Mouse (Mus musculus): ENCODE data around the gene Gmds. TPM values are rescaled to one million over a fixed set of nuclear protein-coding genes. Genes with fewer than 3 reads are reported as not detected.

Gene Gmds
- total and polyA plus RNA-seq, 2 experiments from 2014 or later: 13.7 to 31.9 TPM

DNA sequence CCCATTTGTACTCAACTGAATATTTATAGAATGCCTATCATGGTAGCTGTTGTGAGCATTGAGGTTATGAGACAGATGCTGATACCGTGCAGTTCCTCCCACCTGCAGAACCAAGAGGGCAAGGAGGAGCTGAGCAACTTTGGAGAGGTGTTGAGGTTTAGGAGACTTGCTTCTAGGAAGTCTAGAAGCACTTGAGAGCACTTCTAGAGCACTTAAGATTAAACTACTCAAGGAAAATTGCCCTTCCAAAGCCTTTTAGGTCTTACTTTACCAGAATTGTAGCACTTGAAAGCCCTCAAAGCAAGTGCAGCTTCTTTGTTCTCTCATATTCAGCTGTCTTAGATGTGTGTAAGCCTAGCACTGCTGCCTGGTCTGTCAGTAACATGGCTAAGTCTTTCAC, 409.2 kb downstream of the Gmds start:
- Histone ChIP-seq H3K4me2 (ENCODE audit: low read depth, low read length) (no peak overlapping the region), H3K4me1 (ENCODE audit: insufficient read depth, low read length) (no peaks in the 10 kb centered on the region), H3K27ac (no peak overlapping the region), H3K9ac (replicated peaks; ENCODE audit: low read length) (no peak overlapping the region), H3K27me3 (ENCODE audit: insufficient read depth, low read length) (no peaks in the 10 kb centered on the region), H3K4me3 (ENCODE audit: low read length) (no peak overlapping the region), H3K9me3 (ENCODE audit: low read length) (no peaks in the 10 kb centered on the region), H3K36me3 (ENCODE audit: insufficient read depth, low read length) (no peaks in the 10 kb centered on the region)
- no peak for DNase-seq (ENCODE audit: low spot score)
- TF ChIP-seq CTCF (IDR thresholded peaks at IDR 0.05; ENCODE audit: low read depth): no peak
- WGBS: 93% methylated on average over 1 of the region's 1 CpGs
- no peak for ATAC-seq

DNA sequence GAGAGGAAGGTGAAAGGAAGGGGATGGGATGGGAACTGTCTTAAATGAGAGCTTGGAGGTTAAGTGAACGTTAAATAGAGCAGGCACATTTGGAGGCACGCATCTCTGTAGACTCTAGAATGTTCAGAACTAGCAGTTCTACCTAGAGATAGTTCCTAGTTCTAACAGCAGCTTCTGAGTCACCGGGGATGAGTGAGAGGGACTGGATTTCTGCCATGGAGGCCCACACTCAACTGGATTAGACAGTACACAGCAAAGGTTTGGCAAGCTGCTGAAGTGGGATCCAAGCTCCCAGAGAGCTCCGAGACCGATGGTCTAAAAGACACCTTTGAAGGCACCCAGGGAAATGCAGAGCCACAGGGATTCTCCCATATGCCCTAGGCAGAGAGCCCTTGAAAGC, 411.9 kb downstream of the Gmds start:
- H3K27me3 ChIP-seq (ENCODE audit: insufficient read depth, low read length): no peaks in the 10 kb centered on the region
- no peaks in the 10 kb centered on the region for H3K36me3 ChIP-seq (ENCODE audit: insufficient read depth, low read length)
- H3K4me1 ChIP-seq (ENCODE audit: insufficient read depth, low read length): no peaks in the 10 kb centered on the region
- TF ChIP-seq CTCF (IDR thresholded peaks at IDR 0.05; ENCODE audit: low read depth): no peak
- WGBS: 73% methylated on average over 5 of the region's 5 CpGs
- DNase-seq (ENCODE audit: low spot score): no peak
- no peak overlapping the region for H3K9ac ChIP-seq (replicated peaks; ENCODE audit: low read length)
- H3K4me3 ChIP-seq (ENCODE audit: low read length): no peak overlapping the region
- no peaks in the 10 kb centered on the region for H3K9me3 ChIP-seq (ENCODE audit: low read length)
- ATAC-seq: no peak
- no peak overlapping the region for H3K27ac ChIP-seq
- H3K4me2 ChIP-seq (ENCODE audit: low read depth, low read length): no peak overlapping the region

DNA sequence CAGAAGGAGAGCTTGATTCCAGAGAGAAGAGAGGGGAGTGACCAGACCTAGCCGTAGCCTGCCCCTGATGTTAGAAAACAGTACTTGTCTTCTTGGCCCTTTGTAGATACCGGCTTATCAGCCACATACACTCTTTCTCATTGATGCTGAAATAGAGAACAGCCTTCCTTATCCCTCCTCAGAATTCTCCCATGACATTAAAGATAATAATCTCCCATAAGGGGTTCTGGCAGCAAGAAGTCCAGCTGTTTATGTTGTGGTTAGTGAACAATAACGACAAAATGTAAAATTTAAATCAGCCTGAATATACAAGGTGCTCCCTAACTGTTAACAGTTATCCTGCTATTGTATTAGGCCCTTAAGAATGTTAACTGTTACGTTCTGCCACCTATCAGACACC, 414.0 kb downstream of the Gmds start:
- TF ChIP-seq CTCF (IDR thresholded peaks at IDR 0.05; ENCODE audit: low read depth): no peak
- 82% methylated on average over 4 of the region's 4 CpGs for WGBS

DNA sequence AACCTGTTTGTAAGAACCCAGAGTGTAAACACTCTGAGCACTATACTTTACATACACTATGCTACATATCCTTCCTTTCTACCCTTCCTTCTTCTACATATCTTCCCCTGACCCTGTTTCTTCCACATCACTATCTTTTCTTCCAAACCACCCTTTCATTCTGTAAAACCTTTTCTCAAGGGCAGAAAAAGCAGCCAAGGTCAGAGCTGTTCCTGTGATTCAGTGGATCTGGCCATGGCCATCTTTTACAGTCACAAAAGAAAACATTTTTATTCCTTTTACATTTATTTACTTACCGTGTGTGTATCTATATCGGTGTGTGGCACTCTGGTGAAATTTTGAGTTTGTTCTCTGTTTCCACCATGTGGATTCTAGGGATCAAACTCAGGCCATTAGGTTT, 418.8 kb downstream of the Gmds start:
- Histone ChIP-seq H3K4me3 (ENCODE audit: low read length) (no peak overlapping the region), H3K9me3 (ENCODE audit: low read length) (no peaks in the 10 kb centered on the region), H3K36me3 (ENCODE audit: insufficient read depth, low read length) (no peaks in the 10 kb centered on the region), H3K27me3 (ENCODE audit: insufficient read depth, low read length) (no peaks in the 10 kb centered on the region), H3K9ac (replicated peaks; ENCODE audit: low read length) (no peak overlapping the region), H3K4me2 (ENCODE audit: low read depth, low read length) (no peak overlapping the region), H3K27ac (no peak overlapping the region), H3K4me1 (ENCODE audit: insufficient read depth, low read length) (no peaks in the 10 kb centered on the region)
- ATAC-seq: no peak
- 93% methylated on average over 2 of the region's 2 CpGs for WGBS
- no peak for TF ChIP-seq CTCF (IDR thresholded peaks at IDR 0.05; ENCODE audit: low read depth)
- no peak for DNase-seq (ENCODE audit: low spot score)

More for the DNA sequence above, 414.0 kb downstream of the Gmds start:
- Histone ChIP-seq H3K36me3 (ENCODE audit: insufficient read depth, low read length) (no peaks in the 10 kb centered on the region), H3K27ac (no peak overlapping the region), H3K27me3 (ENCODE audit: insufficient read depth, low read length) (no peaks in the 10 kb centered on the region), H3K4me1 (ENCODE audit: insufficient read depth, low read length) (no peaks in the 10 kb centered on the region), H3K9me3 (ENCODE audit: low read length) (no peaks in the 10 kb centered on the region), H3K4me2 (ENCODE audit: low read depth, low read length) (no peak overlapping the region), H3K4me3 (ENCODE audit: low read length) (no peak overlapping the region), H3K9ac (replicated peaks; ENCODE audit: low read length) (no peak overlapping the region)
- no peak for DNase-seq (ENCODE audit: low spot score)
- ATAC-seq: no peak

DNA sequence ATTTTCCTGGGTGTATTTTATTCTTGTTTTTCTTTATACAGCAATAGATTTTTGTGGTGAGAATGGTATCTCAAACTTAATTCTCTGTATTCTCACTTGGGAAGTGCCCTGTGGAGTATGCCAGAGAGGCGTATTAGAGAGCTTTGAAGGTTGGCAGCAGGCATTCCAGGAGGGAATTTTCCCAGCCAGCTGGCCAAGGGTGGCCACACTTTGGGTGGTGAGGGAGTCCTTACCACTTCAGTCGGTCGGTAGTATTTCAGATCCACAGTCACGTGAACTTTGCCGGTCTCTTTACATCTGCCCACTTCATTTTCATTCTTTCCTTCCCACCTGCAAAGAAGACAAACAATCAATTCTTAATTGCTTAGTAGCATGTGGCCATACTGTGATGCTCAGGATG, 421.2 kb downstream of the Gmds start:
- ATAC-seq (no peak), DNase-seq (ENCODE audit: low spot score) (no peak)
- Histone ChIP-seq H3K4me2 (ENCODE audit: low read depth, low read length) (no peak overlapping the region), H3K27ac (no peak overlapping the region), H3K36me3 (ENCODE audit: insufficient read depth, low read length) (no peaks in the 10 kb centered on the region), H3K9me3 (ENCODE audit: low read length) (no peaks in the 10 kb centered on the region), H3K4me1 (ENCODE audit: insufficient read depth, low read length) (no peaks in the 10 kb centered on the region), H3K4me3 (ENCODE audit: low read length) (no peak overlapping the region), H3K27me3 (ENCODE audit: insufficient read depth, low read length) (no peaks in the 10 kb centered on the region), H3K9ac (replicated peaks; ENCODE audit: low read length) (no peak overlapping the region)
- TF ChIP-seq CTCF (IDR thresholded peaks at IDR 0.05; ENCODE audit: low read depth): no peak
- WGBS: 26% methylated on average over 5 of the region's 5 CpGs

DNA sequence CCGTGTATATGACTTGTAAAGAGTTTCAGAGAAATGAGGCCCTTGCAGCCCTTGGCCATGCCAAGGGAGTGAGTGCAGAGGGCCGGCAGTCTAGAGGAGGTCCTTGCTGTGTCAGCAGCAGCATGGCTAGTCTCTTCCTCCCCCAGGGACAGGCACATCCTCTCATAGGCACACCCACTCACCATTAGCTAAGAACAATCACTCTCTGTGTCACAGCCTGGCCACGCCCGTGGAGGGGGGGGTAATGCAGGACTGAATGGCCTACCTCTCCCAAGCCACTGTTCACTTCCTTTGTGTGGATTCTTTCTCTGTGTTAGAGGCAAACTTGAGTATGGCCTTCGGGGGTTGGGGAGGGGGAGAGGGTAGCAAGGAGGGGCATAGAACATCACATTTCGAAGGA, 422.8 kb downstream of the Gmds start:
- Histone ChIP-seq H3K27ac (no peak overlapping the region), H3K9me3 (ENCODE audit: low read length) (no peaks in the 10 kb centered on the region), H3K4me1 (ENCODE audit: insufficient read depth, low read length) (0 out of 2 replicates have a peak, but pooled peaks cover 3% of the 10 kb centered on the region), H3K4me3 (ENCODE audit: low read length) (no peak overlapping the region), H3K36me3 (ENCODE audit: insufficient read depth, low read length) (no peaks in the 10 kb centered on the region), H3K9ac (replicated peaks; ENCODE audit: low read length) (no peak overlapping the region), H3K27me3 (ENCODE audit: insufficient read depth, low read length) (no peaks in the 10 kb centered on the region), H3K4me2 (ENCODE audit: low read depth, low read length) (no peak overlapping the region)
- TF ChIP-seq CTCF (IDR thresholded peaks at IDR 0.05; ENCODE audit: low read depth): no peak
- DNase-seq (ENCODE audit: low spot score) (no peak), ATAC-seq (no peak)
- 83% methylated on average over 6 of the region's 6 CpGs for WGBS

DNA sequence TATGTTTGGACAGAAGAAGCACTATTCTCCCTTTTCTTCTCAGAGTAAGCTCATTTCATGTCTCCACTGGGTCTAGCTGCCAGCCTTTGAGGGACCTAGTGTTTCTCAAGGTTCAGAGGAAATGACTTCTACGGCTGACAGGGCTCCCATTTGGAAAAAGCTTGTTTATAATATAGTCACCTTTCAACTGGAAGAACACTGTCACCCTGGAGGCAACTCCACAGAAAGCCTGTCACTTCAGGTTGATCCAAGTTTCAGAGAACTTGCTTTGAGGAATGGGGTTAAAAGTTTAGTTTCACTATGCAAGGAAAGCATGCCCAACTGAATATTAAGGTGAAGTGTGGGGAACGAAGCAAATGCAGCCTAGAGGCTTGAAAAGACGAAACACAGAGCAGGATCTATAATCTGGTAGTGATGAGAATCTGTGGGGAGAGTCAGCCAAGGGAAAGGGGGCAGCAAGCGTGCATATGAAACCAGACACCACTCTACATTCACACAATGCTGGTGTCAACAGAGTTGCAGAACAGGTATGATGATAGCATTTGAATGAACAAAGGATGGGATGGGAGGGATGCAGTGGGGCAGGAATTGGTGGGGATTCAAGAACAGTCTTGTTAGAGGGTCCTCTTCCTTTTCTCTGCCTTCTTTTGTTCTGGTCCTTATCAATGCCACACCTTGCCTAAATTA, 423.5 kb downstream of the Gmds start:
- Histone ChIP-seq H3K4me3 (ENCODE audit: low read length) (no peak overlapping the region), H3K4me1 (ENCODE audit: insufficient read depth, low read length) (0 out of 2 replicates have a peak, but pooled peaks cover 3% of the 10 kb centered on the region), H3K27me3 (ENCODE audit: insufficient read depth, low read length) (no peaks in the 10 kb centered on the region), H3K9ac (replicated peaks; ENCODE audit: low read length) (no peak overlapping the region), H3K36me3 (ENCODE audit: insufficient read depth, low read length) (no peaks in the 10 kb centered on the region), H3K4me2 (ENCODE audit: low read depth, low read length) (no peak overlapping the region), H3K9me3 (ENCODE audit: low read length) (no peaks in the 10 kb centered on the region), H3K27ac (no peak overlapping the region)
- DNase-seq (ENCODE audit: low spot score) (no peak), ATAC-seq (no peak)
- 75% methylated on average over 4 of the region's 4 CpGs for WGBS
- no peak for TF ChIP-seq CTCF (IDR thresholded peaks at IDR 0.05; ENCODE audit: low read depth)
